Mouse (Mus musculus) regulatory T cell (primary cell): ENCODE results near the gene Adcy7.

ENCODE experiments used
- in situ Hi-C: fragments of 300-600 bp; cut with MboI, MseI; formaldehyde crosslinking; loops from one replicate; pipeline ENCODE4 v1.15.1; 2025; ENCODE audit warnings: high pct_unique_total_duplicates

Adcy7 gene

GRCm38 (mm10) chr8:88298733-88299103 is 26.5 kb downstream of the Adcy7 start:
- in situ Hi-C loops: no loop called here

GRCm38 (mm10) chr8:88299907-88300603 is 27.9 kb downstream of the Adcy7 start:
- in situ Hi-C loops: no loop called here

- in situ Hi-C loops: no loop called here
Observed at GRCm38 (mm10) chr8:88301589-88302437, 29.6 kb downstream of the Adcy7 start.

- in situ Hi-C loops: loop anchor here (5.0 kb wide), 1 partner anchor 34 kb away; the partner anchor contains the start of gene Adcy7
Observed at GRCm38 (mm10) chr8:88305814-88306213, 33.6 kb downstream of the Adcy7 start.

- in situ Hi-C loops: loop anchor here (5.0 kb wide), 1 partner anchor 34 kb away; the partner anchor contains the start of gene Adcy7
Observed at GRCm38 (mm10) chr8:88306511-88306910, 34.3 kb downstream of the Adcy7 start.

- in situ Hi-C loops: loop anchor here (5.0 kb wide), 1 partner anchor 35 kb away; the partner anchor contains the start of gene Adcy7
Observed at GRCm38 (mm10) chr8:88307736-88308135, 35.5 kb downstream of the Adcy7 start.

GRCm38 (mm10) chr8:88309274-88309873 is 37.2 kb downstream of the Adcy7 start:
- in situ Hi-C loops: loop anchor here (5.0 kb wide), 1 partner anchor 37 kb away; the partner anchor contains the start of gene Adcy7

GRCm38 (mm10) chr8:88309881-88310280 is 37.7 kb downstream of the Adcy7 start:
- in situ Hi-C loops: loop anchor here (5.0 kb wide), 1 partner anchor 38 kb away; the partner anchor contains the start of gene Adcy7

- in situ Hi-C loops: no loop called here
Observed at GRCm38 (mm10) chr8:88310286-88310685, 38.1 kb downstream of the Adcy7 start.

GRCm38 (mm10) chr8:88312966-88313365 is 40.8 kb downstream of the Adcy7 start:
- in situ Hi-C loops: no loop called here

- in situ Hi-C loops: no loop called here
Observed at GRCm38 (mm10) chr8:88313991-88314390, 41.8 kb downstream of the Adcy7 start.

GRCm38 (mm10) chr8:88315302-88315701 is 43.1 kb downstream of the Adcy7 start:
- in situ Hi-C loops: no loop called here

- in situ Hi-C loops: no loop called here
Observed at GRCm38 (mm10) chr8:88316139-88316931, 44.1 kb downstream of the Adcy7 start.

GRCm38 (mm10) chr8:88317341-88317740 is 45.1 kb downstream of the Adcy7 start:
- in situ Hi-C loops: no loop called here

GRCm38 (mm10) chr8:88318151-88318550 is 45.9 kb downstream of the Adcy7 start:
- in situ Hi-C loops: no loop called here

- in situ Hi-C loops: no loop called here
Observed at GRCm38 (mm10) chr8:88320134-88320533, 47.9 kb downstream of the Adcy7 start.

GRCm38 (mm10) chr8:88321387-88321786 is 49.2 kb downstream of the Adcy7 start:
- in situ Hi-C loops: no loop called here

GRCm38 (mm10) chr8:88323523-88323922 is 51.3 kb downstream of the Adcy7 start:
- in situ Hi-C loops: no loop called here

- in situ Hi-C loops: no loop called here
Observed at GRCm38 (mm10) chr8:88324760-88325159, 52.6 kb downstream of the Adcy7 start.

GRCm38 (mm10) chr8:88325251-88325650 is 53.0 kb downstream of the Adcy7 start:
- in situ Hi-C loops: no loop called here

- in situ Hi-C loops: no loop called here
Observed at GRCm38 (mm10) chr8:88325795-88326194, 53.6 kb downstream of the Adcy7 start.
